Mouse (Mus musculus): ENCODE data around the gene Doc2a.

GRCm38 (mm10) chr7:126822741-126823140 lies 24.5 kb upstream of the Doc2a start:
- no peak for TF ChIP-seq CTCF (IDR thresholded peaks at IDR 0.05; ENCODE audit: low read depth)
- TF ChIP-seq EP300 (IDR thresholded peaks at IDR 0.05; ENCODE audit: low read depth): no peak

Measured in liver, embryonic 14.5 days (tissue).